Mouse (Mus musculus) embryonic fibroblast, embryonic 13.5 days (primary cell): Measurements from ENCODE around the gene Dgki.
A peak's percentile ranks its signal among the peaks of the same experiment; 100 is the strongest.

ENCODE experiments used
- CTCF ChIP-seq: IDR thresholded peaks from 2 replicates; pipeline ENCODE4 v1.5.1; 2011; ENCODE audit warnings: mild to moderate bottlenecking, control low read depth, low read length, moderate library complexity, borderline replicate concordance; ENCODE audit not compliant: insufficient read depth
- POLR2A ChIP-seq: IDR thresholded peaks from 2 replicates; pipeline ENCODE4 v1.6.1; 2011; ENCODE audit warnings: low read depth, mild to moderate bottlenecking, control low read depth, low read length, moderate library complexity

DNA sequence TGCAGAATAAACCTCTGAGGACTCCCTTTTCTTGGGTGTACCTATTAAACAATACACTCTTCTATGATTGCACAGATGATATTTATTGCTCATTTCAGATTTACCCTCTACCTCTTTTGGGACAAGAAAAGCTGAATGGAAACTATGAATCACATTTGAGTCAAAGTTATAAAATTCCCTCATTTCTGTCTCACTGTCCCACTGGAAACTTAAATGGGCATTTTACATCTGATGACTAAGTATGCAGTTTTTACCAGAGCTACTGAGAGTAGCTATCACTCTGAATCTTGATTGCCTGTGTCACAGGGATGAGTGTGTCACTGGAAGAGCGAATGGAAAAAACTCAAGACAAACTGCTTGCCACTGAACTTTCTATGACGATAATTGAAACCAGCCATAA, 467.8 kb downstream of the Dgki start:
- TF ChIP-seq CTCF (no peak), POLR2A (peak; percentile 32; the same call in 1 of the 2 replicates)
